Mouse (Mus musculus): ENCODE measurements at regions not wholly inside any gene's neighbourhood (a gene's known extent, or its start where the extent isn't known, plus 50 kb on each side); places are given as distances from the start of the nearest gene placed in this dataset.

GRCm38 (mm10) chr7:133232889-133233441 is 108.8 kb upstream of the Ctbp2 start:
- DNase-seq (ENCODE audit: low spot score in 2 of 2): no peak

- no peak for DNase-seq (ENCODE audit: low spot score in 2 of 2)
These were observed 106.7 kb upstream of the Ctbp2 start for GRCm38 (mm10) chr7:133230806-133231205.

DNA sequence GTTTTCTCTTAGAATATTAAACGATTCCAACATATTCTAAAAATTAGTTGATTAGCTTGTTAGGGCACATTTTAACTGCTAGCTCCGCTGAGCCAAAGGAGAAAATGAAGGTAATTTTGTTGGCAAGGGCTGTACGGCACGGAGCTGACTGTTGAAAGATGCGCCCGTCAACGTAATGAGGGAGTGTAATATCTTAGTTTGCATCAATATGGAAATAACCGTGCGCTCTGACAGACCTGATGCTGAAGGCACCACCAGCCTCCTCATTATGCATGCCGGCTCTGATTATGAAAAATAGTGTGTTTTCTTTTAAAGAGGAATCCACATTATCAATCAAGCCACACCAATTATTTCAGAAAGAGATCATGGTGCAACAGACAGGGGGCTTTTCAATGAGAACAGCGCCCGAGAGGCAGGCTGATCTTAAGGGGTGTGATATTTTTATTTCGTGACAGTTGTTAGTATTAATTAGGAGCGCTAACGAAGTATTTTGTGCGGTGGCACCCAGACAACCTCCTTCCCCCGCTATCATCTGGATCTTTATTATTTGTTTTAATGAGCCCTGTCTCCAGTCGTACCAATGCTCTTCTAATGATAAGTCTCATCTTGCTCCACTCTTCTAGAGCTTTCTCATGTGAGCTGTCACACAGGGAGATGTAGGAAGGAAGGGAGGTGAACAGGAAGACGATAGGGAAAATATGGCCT is 99.9 kb upstream of the Ctbp2 start:
- no peak for DNase-seq (ENCODE audit: low spot score in 2 of 2)

GRCm38 (mm10) chr7:133212328-133212727 is 88.2 kb upstream of the Ctbp2 start:
- DNase-seq (ENCODE audit: low spot score in 2 of 2): no peak

GRCm38 (mm10) chr7:133205704-133206103 is 81.5 kb upstream of the Ctbp2 start:
- DNase-seq (ENCODE audit: low spot score in 2 of 2): no peak

- DNase-seq (ENCODE audit: low spot score in 2 of 2): no peak
These were observed 80.3 kb upstream of the Ctbp2 start for GRCm38 (mm10) chr7:133204485-133204884.

DNA sequence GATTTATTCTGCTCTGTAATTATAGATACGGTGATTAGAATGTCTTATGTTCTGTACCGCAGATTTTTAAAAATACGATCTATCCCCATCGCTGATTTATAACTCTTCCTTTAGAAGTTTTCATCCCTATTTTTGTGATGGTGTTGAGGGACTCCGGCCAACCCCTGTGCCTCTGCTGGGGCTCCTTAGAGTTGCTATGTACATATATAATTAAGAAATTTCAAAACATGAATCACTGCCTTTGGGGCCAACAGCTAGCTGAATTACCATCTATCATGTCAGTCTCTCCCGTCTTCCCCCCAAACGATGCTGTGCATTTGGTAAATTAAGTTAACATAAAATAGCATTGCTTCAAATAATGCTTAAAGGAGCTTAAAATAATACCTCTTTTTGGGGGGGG is 79.8 kb upstream of the Ctbp2 start:
- no peak for DNase-seq (ENCODE audit: low spot score in 2 of 2)

- no peak for DNase-seq (ENCODE audit: low spot score in 2 of 2)
These were observed 78.1 kb upstream of the Ctbp2 start for GRCm38 (mm10) chr7:133202092-133202880.

DNA sequence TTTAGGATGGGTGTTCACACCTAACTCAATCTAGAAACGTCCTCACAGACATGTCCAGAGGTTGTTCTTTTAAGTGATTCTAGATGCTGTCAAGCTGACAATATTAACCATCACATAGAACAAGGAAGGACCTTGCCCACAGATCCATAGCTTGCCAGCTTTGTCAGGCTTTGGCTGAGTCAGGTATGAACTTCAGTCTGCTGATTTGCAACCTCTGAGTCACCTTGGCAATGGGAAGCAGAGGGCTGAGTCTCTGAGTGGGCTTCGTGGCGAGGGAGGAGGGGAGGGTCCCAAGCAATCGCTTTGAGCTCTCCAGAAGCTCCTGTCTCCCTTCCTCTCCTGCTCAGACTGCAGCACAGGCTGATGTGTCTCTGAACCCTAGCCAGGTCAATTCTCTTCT is 74.9 kb upstream of the Ctbp2 start:
- no peak for DNase-seq (ENCODE audit: low spot score in 2 of 2)

DNA sequence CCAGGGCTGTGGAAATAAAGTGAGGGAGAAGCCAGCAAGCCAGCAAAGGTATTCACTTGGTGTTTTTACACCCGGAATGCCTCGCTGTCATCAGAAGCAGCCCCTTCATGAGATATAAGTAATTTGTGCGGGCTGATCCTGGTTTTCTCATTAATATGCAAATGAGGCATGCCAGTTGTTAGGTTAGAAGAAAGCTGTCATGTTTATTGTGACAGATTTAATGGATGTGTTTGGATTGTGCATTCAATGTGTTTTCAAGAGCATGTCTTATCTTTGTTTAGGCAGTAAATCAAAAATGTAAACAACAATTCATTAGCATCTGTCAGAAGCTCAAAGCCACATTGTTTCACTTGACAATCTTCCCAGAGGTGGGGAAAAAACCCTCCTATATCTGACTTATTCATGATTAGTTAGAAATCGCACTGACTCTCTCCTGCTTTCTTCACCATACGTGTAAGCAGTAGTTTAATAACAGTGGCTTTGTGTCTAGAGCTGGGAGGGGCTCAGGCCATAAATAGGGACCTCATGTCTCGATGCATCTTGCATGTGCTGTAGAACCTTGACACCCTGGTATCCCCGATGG is 65.8 kb upstream of the Ctbp2 start:
- DNase-seq (ENCODE audit: low spot score in 2 of 2): no peak

DNA sequence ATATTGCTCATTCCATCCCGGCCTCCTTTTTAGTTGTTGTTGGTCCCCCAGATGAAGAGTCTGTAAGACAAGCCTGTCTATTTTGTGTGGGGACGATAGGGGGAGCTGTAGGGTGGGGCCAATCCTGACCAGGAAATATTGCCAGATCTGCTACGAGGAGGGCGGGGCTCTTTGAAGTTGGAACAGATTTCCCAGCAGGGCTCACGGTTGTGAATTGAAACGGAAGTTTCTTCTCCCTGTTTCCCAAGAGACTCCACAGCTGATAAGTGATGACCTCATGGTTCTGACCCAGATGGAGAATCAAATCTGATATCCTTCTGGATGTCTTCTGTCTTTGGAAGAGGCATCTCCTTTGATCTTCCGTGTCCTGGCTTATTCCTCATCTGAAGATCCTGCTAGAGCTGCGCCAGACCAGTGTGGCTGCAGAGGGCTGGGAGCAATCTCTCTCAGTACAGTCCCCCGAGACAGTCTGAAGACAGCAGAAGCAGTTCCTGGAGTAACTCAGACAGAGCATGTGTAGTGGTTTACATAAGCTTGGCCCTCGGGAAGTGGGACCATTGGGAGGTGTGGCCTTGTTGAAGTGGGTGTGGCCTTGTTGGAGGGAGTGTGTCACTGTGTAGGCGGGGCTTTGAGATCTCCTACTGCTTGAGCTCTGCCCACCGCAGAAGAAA is 61.9 kb upstream of the Ctbp2 start:
- DNase-seq (ENCODE audit: low spot score in 2 of 2): peak in 1 of 2 experiments; percentile 7

GRCm38 (mm10) chr7:133184905-133185594 is 60.9 kb upstream of the Ctbp2 start:
- no peak for DNase-seq (ENCODE audit: low spot score in 2 of 2)

DNA sequence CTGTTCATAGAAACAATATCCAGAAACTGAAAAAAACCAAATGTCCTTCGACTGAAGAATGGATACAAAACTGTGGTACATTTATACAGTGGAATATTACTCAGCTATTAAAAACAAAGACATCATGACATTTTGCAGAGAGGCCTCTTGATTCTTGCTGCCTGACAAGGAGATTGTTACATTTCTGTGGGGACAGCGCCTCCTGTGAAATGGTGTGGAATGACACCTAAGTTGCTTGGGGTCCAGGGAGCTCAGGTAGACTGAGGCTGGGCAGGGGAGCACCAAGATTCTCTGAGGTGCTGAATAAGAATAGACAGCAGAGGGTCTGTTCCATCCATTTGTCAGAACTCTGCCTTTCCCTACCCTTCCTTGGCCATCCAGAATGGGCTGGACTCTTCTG is 57.2 kb upstream of the Ctbp2 start:
- DNase-seq (ENCODE audit: low spot score in 2 of 2): no peak

- DNase-seq (ENCODE audit: low spot score in 2 of 2): no peak
These were observed 53.0 kb upstream of the Ctbp2 start for GRCm38 (mm10) chr7:133177179-133177575.

GRCm38 (mm10) chr7:133176256-133177178 is 52.4 kb upstream of the Ctbp2 start:
- DNase-seq (ENCODE audit: low spot score in 2 of 2): no peak
